Mouse (Mus musculus) intestine, embryonic 14.5 days (tissue): ENCODE results near the gene Sppl3. TPM values are rescaled to one million over a fixed set of nuclear protein-coding genes. Genes with fewer than 3 reads are reported as not detected.
"Not testable (repeated sequence)": the region's sequence is repeated elsewhere in the genome, so short reads cannot be mapped to it uniquely, and the experiment has no call there.

Source experiments
- ATAC-seq: fragments of 200-750 bp; cut with Nextera tagmentation; replicated peaks from 2 replicates; pipeline ENCODE4 v1.8.0; 2017; ENCODE audit warnings: low read depth, moderate number of reproducible peaks, moderate TSS enrichment, moderate library complexity; ENCODE audit not compliant: low FRiP score, low TSS enrichment
- DNase-seq: peaks from one replicate; pipeline ENCODE4 v3.0.0-alpha.2; 2018; ENCODE audit warnings: low spot score
- H3K27ac ChIP-seq: fragments of 300-500 bp; sonication (generic); 2 replicates; pipeline ENCODE4 v1.5.1; 2014; ENCODE audit warnings: low read depth, mild to moderate bottlenecking, control low read depth
- H3K27me3 ChIP-seq: fragments of 300-500 bp; sonication (generic); replicated peaks from 2 replicates; pipeline ENCODE4 v1.6.1; 2014; ENCODE audit warnings: low read length, control low read depth; ENCODE audit not compliant: control insufficient read depth, insufficient read depth
- H3K36me3 ChIP-seq: fragments of 300-500 bp; sonication (generic); 2 replicates; pipeline ENCODE4 v1.6.1; 2014; ENCODE audit warnings: low read length, control low read depth; ENCODE audit not compliant: control insufficient read depth, insufficient read depth
- H3K4me1 ChIP-seq: fragments of 300-500 bp; sonication (generic); replicated peaks from 2 replicates; pipeline ENCODE4 v1.6.1; 2014; ENCODE audit warnings: low read length, control low read depth, mixed read lengths; ENCODE audit not compliant: control insufficient read depth, insufficient read depth
- H3K4me2 ChIP-seq: fragments of 300-500 bp; sonication (generic); 2 replicates; pipeline ENCODE4 v1.6.1; 2014; ENCODE audit warnings: low read length
- H3K4me3 ChIP-seq: fragments of 300-500 bp; sonication (generic); 2 replicates; pipeline ENCODE4 v1.5.1; 2014; ENCODE audit warnings: low read depth, low read length, control low read depth, mixed read lengths
- H3K9ac ChIP-seq: fragments of 300-500 bp; sonication (generic); 2 replicates; pipeline ENCODE4 v1.6.1; 2014; ENCODE audit warnings: mild to moderate bottlenecking, low read length
- H3K9me3 ChIP-seq: fragments of 300-500 bp; sonication (generic); 2 replicates; pipeline ENCODE4 v1.6.1; 2016; ENCODE audit warnings: low read length, control low read depth; ENCODE audit not compliant: control insufficient read depth
- WGBS: fragments of 180-500 bp; shearing (Covaris S2); extraction: QIAGEN DNeasy Blood & Tissue Kit; methylation state at CpG from one replicate; pipeline ENCODE4 v1.1.7; 2014; 5-methylcytosine and 5-hydroxymethylcytosine counted together
- polyA plus RNA-seq: library from polyadenylated mRNA; unstranded; fragments of >200 nt; fragmentation: Nextera tagmentation; extraction: Ambion mirVana; gene quantifications from 2 replicates; pipeline ENCODE4 v1.2.1, GENCODE M21; 2014

Gene Sppl3
- polyA plus RNA-seq, 1 experiment from 2014 or later: 21.5 TPM

DNA sequence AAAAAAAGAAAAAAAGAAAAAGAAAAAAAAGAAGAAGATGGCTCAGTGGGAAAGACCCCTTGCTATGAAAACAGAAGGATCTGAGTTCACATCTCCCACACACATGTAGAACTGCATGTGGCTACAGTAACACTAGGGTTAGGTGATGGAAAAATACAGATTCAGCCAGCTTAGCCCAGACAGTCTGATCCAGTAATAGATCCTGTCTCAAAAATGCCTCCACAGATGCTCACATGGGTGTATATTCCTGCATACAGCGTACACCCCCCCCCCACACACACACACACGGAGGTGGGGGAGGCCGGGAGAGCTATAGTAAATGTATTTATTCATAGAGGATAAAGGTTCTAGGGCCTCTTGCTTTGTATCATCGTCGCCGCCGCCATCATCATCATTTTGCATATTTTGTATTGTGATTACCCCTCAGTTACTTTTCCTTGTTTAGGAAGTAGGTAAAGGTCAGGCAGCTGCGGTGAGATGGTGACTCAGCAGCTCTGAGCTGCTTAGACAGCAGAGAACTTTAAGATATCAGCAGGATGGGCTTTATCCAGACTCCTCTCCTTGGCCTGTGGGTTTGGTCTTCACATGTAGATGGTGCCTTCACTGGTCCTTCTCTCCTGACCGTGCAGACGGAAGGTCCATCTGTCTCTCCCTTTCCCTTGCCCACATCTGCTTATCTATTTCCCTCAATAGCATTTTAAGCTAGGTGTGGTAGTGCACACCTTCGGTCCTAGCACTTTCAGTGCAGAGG, 57.9 kb downstream of the Sppl3 start:
- DNase-seq (no peak), ATAC-seq (no peak)
- Histone ChIP-seq H3K27ac (no peak overlapping the region), H3K27me3 (no peaks in the 10 kb centered on the region), H3K9ac (no peak overlapping the region), H3K4me3 (no peak overlapping the region), H3K9me3 (no peaks in the 10 kb centered on the region), H3K4me1 (peaks cover 15% of the 10 kb centered on the region; the same call in 1 of the 2 replicates), H3K4me2 (no peak overlapping the region), H3K36me3 (peaks cover 6% of the 10 kb centered on the region)
- WGBS: 85% methylated on average over 11 of the region's 11 CpGs

DNA sequence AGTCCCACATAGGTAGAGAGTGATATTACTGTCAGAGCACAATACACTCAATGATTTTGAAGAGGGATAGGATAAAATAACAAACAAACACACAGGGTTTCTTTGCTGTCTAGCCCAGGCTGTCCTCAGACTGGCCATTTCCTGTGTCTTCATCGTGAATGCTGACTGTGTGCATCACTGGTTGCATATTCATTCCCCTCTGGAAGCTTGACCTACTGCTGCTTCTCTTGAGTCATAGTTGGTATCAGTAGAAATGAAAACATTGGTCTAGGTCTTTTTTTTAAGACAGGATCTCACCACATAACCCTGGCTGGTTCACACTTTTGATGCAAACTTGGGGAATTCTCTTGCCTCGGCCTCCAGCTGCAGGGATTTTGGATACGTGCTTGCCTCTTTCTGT, 58.7 kb downstream of the Sppl3 start:
- H3K4me3 ChIP-seq: no peak overlapping the region
- H3K4me1 ChIP-seq: peaks cover 15% of the 10 kb centered on the region; the same call in 1 of the 2 replicates
- 84% methylated on average over 3 of the region's 3 CpGs for WGBS
- peaks cover 2% of the 10 kb centered on the region; the same call in 1 of the 2 replicates for H3K36me3 ChIP-seq
- no peak overlapping the region for H3K4me2 ChIP-seq
- H3K9ac ChIP-seq: no peak overlapping the region
- H3K27ac ChIP-seq: no peak overlapping the region
- H3K9me3 ChIP-seq: no peaks in the 10 kb centered on the region
- no peak for DNase-seq
- H3K27me3 ChIP-seq: no peaks in the 10 kb centered on the region
- ATAC-seq: no peak

DNA sequence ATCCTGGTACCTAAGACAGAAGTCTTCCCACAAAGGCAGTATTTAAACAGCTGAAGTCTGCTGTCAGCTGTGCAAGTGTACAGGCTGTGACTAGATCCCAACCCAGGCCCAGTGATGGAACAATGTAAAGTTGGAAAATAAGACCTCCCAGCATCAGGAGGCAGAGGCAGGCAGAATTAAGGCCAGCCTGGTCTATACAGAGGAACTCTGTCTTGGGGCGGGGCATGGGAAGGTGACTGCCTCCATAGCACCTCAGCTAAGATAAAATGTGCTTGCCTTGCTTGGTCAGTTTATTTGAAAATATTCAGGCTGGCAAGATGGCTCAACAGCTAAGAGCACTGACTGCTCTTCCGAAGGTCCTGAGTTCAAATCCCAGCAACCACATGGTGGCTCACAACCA, 59.5 kb downstream of the Sppl3 start:
- 94% methylated on average over 2 of the region's 2 CpGs for WGBS
- no peaks in the 10 kb centered on the region for H3K27me3 ChIP-seq

DNA sequence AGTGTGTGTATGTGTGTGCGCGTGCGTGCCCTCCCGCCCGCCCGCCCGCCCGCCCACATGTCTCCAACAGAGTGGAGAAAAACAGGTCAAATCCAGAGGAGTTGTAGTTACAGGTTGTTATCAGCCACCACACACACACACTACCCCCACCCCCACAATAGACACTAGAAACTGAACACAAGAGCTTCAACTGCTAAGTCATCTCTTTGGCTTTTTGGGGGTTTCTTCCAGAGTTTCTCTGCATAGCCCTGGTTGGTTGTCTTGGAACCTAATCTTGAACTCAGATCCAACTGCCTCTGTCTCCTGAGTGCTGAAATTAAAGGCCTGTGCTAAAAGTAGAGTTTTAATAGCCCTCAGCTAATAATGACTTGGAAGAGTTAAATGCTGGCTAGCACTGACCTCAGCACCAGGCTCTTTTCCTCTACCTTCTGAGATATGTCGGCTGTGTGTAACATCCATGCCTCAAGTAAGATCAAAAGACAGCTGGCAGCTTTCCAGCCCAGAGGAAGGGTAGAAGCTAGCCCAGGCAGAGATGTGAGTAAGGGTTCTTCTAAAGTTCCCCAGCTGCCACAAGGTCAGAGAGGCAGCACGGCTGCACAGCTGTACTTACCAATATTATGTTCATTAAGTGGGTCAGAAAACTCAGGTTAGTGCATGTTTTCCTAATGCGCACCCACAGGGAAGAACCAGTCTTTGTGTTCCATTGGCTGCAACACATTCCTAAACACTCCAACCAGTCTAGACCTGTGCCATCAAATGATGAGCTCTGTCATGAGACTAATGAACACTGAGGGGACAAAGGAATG, 60.4 kb downstream of the Sppl3 start:
- peaks cover 15% of the 10 kb centered on the region; the same call in 1 of the 2 replicates for H3K4me1 ChIP-seq
- no peaks in the 10 kb centered on the region for H3K27me3 ChIP-seq
- H3K4me2 ChIP-seq: no peak overlapping the region
- H3K9me3 ChIP-seq: no peaks in the 10 kb centered on the region
- no peak overlapping the region for H3K4me3 ChIP-seq
- 79% methylated on average over 11 of the region's 11 CpGs for WGBS
- no peak overlapping the region; the same call in 1 of the 2 replicates for H3K27ac ChIP-seq
- peaks cover 16% of the 10 kb centered on the region for H3K36me3 ChIP-seq
- DNase-seq (no peak), ATAC-seq (no peak)
- H3K9ac ChIP-seq: no peak overlapping the region

More for the DNA sequence above, 59.5 kb downstream of the Sppl3 start:
- H3K4me3 ChIP-seq: no peak overlapping the region
- peaks cover 10% of the 10 kb centered on the region for H3K36me3 ChIP-seq
- no peak overlapping the region for H3K9ac ChIP-seq
- no peaks in the 10 kb centered on the region for H3K9me3 ChIP-seq
- no peak overlapping the region for H3K27ac ChIP-seq
- H3K4me1 ChIP-seq: peaks cover 15% of the 10 kb centered on the region; the same call in 1 of the 2 replicates
- no peak overlapping the region for H3K4me2 ChIP-seq
- no peak for ATAC-seq
- DNase-seq: no peak

DNA sequence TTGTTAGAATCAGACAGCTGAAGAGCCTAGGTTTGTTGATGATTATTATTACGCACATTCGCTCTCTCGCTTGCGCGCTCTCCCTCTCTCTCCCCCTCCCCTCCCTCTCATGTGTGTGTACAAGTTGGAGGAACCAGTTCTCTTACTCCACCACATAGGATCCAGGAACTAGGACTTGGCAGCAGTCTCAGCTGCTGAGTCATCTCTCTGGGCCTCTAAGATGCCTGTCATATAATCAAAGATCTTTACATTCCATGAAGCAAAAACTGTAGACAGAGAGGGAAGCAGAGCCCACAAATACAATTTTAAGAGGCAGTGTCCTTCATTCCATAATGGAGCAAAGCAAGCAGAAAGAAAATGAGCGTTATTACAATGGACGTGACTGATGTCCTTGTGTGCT, 61.2 kb downstream of the Sppl3 start:
- Histone ChIP-seq H3K27ac (no peak overlapping the region), H3K36me3 (peaks cover 16% of the 10 kb centered on the region), H3K9ac (no peak overlapping the region), H3K9me3 (no peaks in the 10 kb centered on the region), H3K4me3 (no peak overlapping the region), H3K4me1 (peaks cover 15% of the 10 kb centered on the region; the same call in 1 of the 2 replicates), H3K27me3 (no peaks in the 10 kb centered on the region), H3K4me2 (no peak overlapping the region)
- DNase-seq: peak; percentile 61
- no peak; the same call in 1 of the 2 replicates for ATAC-seq
- 62% methylated on average over 7 of the region's 7 CpGs for WGBS

DNA sequence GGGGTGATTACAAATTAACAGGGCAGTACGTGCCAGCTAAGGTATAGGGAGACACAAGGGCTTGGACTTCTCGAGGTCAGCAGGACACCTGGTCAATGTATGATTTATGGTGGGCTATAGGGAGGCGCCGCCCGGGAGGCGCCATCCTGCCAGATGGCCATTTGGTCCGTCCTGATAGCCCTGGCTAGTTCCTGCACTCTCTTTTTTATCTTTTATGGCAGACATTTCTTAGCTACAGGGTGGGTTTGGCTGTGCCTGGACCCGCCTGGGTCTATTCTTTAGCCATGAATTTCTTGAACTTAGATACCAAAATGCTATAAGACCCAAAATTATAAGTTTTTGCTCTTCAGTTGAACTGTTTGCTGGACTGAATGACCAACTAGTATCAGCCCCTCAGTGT, 62.4 kb downstream of the Sppl3 start:
- not testable (repeated sequence) for H3K9me3 ChIP-seq, ATAC-seq, H3K27ac ChIP-seq, DNase-seq, H3K4me3 ChIP-seq, H3K27me3 ChIP-seq, H3K4me2 ChIP-seq, H3K9ac ChIP-seq
- 38% methylated on average over 8 of the region's 8 CpGs for WGBS
- peaks cover 16% of the 10 kb centered on the region for H3K36me3 ChIP-seq
- H3K4me1 ChIP-seq: peaks cover 15% of the 10 kb centered on the region; the same call in 1 of the 2 replicates

DNA sequence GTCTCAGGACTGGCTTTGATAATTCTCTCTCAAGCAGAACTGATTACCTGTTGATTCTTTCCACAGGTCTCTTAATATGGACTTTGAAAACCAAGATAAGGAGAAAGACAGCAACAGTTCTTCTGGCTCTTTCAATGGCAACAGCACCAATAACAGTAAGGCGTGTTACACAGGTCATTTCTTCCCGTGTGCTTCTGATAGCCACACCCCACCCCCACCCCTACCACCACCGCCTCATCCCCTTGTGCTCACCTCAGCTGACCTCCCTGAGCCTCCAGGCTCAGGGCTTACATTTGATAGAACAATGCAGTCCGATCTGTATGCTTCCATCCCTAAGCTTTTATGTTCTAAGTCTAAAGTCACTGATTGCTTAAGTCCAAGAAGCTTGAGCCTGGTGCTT, 63.8 kb downstream of the Sppl3 start:
- H3K4me3 ChIP-seq: no peak overlapping the region
- no peak overlapping the region for H3K9ac ChIP-seq
- ATAC-seq (no peak; the same call in 1 of the 2 replicates), DNase-seq (no peak)
- H3K4me1 ChIP-seq: peaks cover 15% of the 10 kb centered on the region; the same call in 1 of the 2 replicates
- H3K36me3 ChIP-seq: peaks cover 16% of the 10 kb centered on the region
- no peaks in the 10 kb centered on the region for H3K9me3 ChIP-seq
- no peak overlapping the region for H3K27ac ChIP-seq
- H3K4me2 ChIP-seq: no peak overlapping the region
- 61% methylated on average over 4 of the region's 4 CpGs for WGBS
- no peaks in the 10 kb centered on the region for H3K27me3 ChIP-seq

DNA sequence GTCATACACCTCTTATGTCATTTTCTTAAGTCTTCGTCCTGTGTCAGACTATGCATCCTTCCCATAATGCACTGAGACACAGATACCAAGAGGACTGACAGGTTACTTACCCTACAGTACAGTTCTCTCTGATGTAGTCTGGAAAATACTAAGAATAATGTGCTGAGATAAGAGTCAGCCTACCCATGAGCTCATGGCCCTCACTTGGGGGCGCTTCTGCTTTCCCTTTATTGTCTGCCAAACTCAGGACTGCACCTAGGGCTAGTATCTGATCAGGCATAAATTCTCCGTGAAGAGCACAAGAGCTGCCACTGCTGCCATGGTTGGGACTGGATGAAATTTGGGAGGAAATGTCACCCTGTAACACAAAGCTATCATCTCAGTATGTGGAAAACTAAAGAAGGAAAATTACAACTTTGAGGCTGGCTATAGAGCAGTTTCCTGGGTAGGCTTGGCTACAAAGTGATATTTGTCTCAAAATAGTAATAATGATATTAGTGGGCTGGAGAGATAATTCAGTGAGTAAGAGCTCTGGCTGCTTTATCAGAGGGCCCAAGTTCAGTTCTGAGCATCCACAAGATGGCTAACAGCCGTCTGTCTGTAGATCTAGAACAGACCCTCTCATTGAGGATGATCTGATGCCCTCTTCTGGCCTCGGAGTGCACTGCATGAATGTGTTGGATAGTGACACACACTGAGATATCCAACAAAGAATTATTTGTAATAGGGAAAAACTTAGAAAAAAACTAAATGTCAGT, 65.4 kb downstream of the Sppl3 start:
- Histone ChIP-seq H3K4me2 (no peak overlapping the region), H3K9ac (no peak overlapping the region), H3K27me3 (no peaks in the 10 kb centered on the region), H3K4me3 (no peak overlapping the region), H3K27ac (no peak overlapping the region), H3K4me1 (peaks cover 11% of the 10 kb centered on the region; the same call in 1 of the 2 replicates), H3K9me3 (no peaks in the 10 kb centered on the region), H3K36me3 (peaks cover 24% of the 10 kb centered on the region)
- WGBS: 61% methylated on average over 5 of the region's 5 CpGs
- ATAC-seq (0 out of 2 replicates have a peak, but pooled peaks have one; percentile 47), DNase-seq (peak; percentile 82)
